Mouse (Mus musculus) forebrain, embryonic 16.5 days (tissue): ENCODE data around the gene Wdfy3. TPM values are rescaled to one million over a fixed set of nuclear protein-coding genes. Genes with fewer than 3 reads are reported as not detected.

ENCODE experiments used
- ATAC-seq: fragments of 200-750 bp; cut with Nextera tagmentation; 2 replicates; pipeline ENCODE4 v1.8.0; 2017; ENCODE audit warnings: mild to moderate bottlenecking, moderate library complexity
- H3K27ac ChIP-seq: fragments of 300-500 bp; sonication (generic); 2 replicates; pipeline ENCODE4 v1.5.1; 2014; ENCODE audit warnings: low read length, control low read depth
- H3K27me3 ChIP-seq: fragments of 300-500 bp; sonication (generic); replicated peaks from 2 replicates; pipeline ENCODE4 v1.6.1; 2014; ENCODE audit warnings: low read length; ENCODE audit not compliant: control insufficient read depth, insufficient read depth
- H3K36me3 ChIP-seq: fragments of 300-500 bp; sonication (generic); 2 replicates; pipeline ENCODE4 v1.6.1; 2014; ENCODE audit not compliant: control insufficient read depth, insufficient read depth
- H3K4me1 ChIP-seq: fragments of 300-500 bp; sonication (generic); replicated peaks from 2 replicates; pipeline ENCODE4 v1.6.1; 2014; ENCODE audit warnings: low read length; ENCODE audit not compliant: control insufficient read depth, insufficient read depth
- H3K4me2 ChIP-seq: fragments of 300-500 bp; sonication (generic); 2 replicates; pipeline ENCODE4 v1.6.1; 2014; ENCODE audit warnings: mild to moderate bottlenecking, low read length, control low read depth
- H3K4me3 ChIP-seq: fragments of 300-500 bp; sonication (generic); replicated peaks from 2 replicates; pipeline ENCODE4 v1.5.1; 2014; ENCODE audit warnings: mild to moderate bottlenecking, low read length, control low read depth
- H3K9ac ChIP-seq: fragments of 300-500 bp; sonication (generic); replicated peaks from 2 replicates; pipeline ENCODE4 v1.6.1; 2014; ENCODE audit warnings: low read depth, low read length, control low read depth
- H3K9me3 ChIP-seq: fragments of 300-500 bp; sonication (generic); 2 replicates; pipeline ENCODE4 v1.6.1; 2016; ENCODE audit warnings: low read length; ENCODE audit not compliant: control insufficient read depth
- WGBS: fragments of 180-500 bp; shearing (Covaris S2); extraction: QIAGEN DNeasy Blood & Tissue Kit; methylation state at CpG from one replicate; pipeline ENCODE4 v1.1.7; 2014; 5-methylcytosine and 5-hydroxymethylcytosine counted together
- polyA plus RNA-seq: library from polyadenylated mRNA; unstranded; fragments of >200 nt; fragmentation: Nextera tagmentation; extraction: Ambion mirVana; gene quantifications from 2 replicates; pipeline ENCODE4 v1.2.1, GENCODE M21; 2015

Gene Wdfy3
- polyA plus RNA-seq, 1 experiment from 2014 or later, result 28.0 TPM

DNA sequence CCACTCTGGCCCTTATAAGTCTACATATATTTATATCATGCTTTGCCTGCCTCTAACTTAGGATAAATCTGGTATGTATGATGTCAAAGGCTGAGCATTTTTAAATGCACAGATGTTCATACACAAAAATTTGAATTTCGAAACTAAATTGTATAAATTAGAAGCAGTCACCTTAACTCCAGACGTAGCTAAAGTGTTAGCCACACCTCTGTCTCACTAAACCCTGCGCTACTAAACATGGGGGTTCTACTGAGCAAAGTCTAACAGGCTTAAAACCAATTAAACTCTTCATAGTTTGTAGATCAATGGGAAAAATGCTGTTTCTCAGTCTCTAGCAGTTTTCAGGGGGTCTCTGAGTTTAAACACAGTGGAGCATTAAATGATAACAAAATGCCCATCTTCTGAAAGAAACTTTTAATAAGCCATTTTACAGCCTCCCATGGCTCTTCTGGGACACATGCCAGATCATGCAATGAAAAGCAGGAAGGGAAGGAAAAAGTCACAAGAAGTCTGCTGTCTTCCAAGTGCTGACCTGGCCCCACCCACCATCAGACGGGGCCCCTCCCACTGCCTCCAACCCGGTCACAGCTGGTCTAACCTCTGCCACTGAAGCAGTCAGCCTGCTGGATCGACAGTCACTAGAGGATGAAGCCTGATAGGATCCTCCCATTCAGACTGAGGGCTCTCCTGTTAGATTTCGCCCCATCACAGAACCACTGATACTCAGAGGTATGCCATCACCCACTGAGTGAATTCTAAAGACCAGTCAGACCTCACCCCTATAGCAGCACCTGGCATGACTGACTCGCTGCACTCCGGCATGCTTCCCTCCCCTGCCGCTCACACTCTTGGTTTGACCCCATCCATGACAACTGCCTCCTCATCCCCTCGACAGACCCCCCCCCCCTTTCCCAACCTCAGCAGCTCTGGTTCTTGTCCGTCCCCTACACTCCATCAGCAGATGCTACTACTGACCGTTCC is 23.8 kb downstream of the Wdfy3 start:
- Histone ChIP-seq H3K4me3 (no peak overlapping the region), H3K27ac (no peak overlapping the region), H3K27me3 (no peaks in the 10 kb centered on the region), H3K9me3 (no peaks in the 10 kb centered on the region), H3K4me2 (no peak overlapping the region), H3K4me1 (no peaks in the 10 kb centered on the region), H3K36me3 (no peaks in the 10 kb centered on the region), H3K9ac (no peak overlapping the region)
- ATAC-seq, result 0 out of 2 replicates have a peak, but pooled peaks have one; percentile 31
- 84% methylated on average over 13 of the region's 13 CpGs for WGBS

DNA sequence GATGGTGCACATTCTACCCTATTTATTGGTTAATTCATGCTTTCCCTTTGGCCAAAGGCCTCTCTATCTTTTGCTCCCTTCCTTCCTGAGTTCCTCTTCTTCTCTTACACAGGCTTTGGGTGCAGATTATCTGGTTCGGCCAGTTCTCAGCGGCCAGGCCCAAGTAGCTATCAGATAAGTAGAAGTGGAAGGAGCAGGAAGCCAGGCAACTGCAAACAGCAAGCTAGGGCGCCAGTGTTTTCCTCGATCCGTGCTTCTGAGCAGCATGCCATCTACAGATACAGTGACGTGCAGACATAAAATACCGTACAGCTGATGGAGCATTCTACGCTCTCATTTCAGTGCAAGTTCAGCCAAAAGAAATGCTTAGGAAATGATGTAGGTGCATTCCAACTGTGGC is 24.5 kb downstream of the Wdfy3 start:
- no peaks in the 10 kb centered on the region for H3K9me3 ChIP-seq
- no peaks in the 10 kb centered on the region for H3K4me1 ChIP-seq
- H3K36me3 ChIP-seq, result no peaks in the 10 kb centered on the region
- WGBS, result 92% methylated on average over 8 of the region's 8 CpGs
- H3K27me3 ChIP-seq, result no peaks in the 10 kb centered on the region
- ATAC-seq, result no peak
- no peak overlapping the region for H3K4me2 ChIP-seq
- no peak overlapping the region for H3K4me3 ChIP-seq
- H3K9ac ChIP-seq, result no peak overlapping the region
- H3K27ac ChIP-seq, result no peak overlapping the region

DNA sequence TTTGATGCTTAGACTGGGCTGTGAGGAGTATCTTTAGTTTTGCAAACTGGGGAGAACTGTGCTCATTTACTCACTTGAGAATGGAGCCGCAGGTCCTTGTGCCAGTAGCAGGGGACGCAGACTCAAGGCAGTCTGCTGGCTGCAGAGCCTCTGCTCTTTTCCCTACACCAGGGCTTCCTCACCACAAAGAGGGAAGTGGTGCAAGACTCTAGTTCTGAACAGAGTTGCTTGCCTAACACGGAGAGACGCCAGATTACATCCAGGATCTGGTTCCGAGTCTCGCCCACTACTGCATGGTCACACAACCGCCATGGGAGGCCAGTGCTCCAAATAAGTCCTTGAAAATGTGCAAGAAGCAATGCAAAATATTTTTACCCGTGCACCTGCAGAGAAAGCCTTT is 36.4 kb downstream of the Wdfy3 start:
- WGBS, result 95% methylated on average over 8 of the region's 8 CpGs
- Histone ChIP-seq H3K4me3 (no peak overlapping the region), H3K27ac (no peak overlapping the region), H3K27me3 (no peaks in the 10 kb centered on the region), H3K4me1 (no peaks in the 10 kb centered on the region), H3K9ac (no peak overlapping the region), H3K36me3 (peaks cover 43% of the 10 kb centered on the region), H3K4me2 (no peak overlapping the region), H3K9me3 (no peaks in the 10 kb centered on the region)
- no peak for ATAC-seq

DNA sequence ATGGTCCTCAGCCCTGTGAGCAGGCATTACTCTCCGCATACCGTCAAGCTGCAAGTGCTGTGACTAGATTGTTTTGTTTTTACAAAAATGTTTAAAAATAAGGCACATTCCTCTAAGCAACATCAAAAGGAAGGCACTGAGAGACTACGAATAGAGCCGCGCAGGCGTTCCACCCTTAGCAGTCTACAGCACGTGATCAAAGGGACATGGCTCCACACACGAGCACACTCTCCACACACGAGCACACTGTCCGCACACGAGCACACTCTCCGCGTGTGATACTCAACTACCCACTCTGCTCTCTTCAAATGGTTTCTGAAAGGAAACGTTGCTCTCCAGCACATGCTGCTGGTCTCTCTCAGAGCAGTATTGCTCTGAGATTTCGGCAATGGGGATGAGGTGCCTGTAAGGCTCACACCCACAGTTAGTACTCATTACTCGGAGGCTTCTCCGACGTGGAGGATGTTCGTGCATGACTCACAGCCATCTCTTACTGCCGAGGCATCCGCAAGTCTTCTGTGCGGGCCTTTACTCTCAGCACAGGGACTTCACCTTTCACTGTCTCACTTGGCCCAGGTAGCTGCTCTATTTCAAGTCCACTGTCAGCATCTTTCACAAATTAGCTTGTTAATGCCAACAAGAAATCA is 37.0 kb downstream of the Wdfy3 start:
- Histone ChIP-seq H3K4me3 (no peak overlapping the region), H3K9me3 (no peaks in the 10 kb centered on the region), H3K27ac (no peak overlapping the region), H3K4me1 (no peaks in the 10 kb centered on the region), H3K27me3 (no peaks in the 10 kb centered on the region), H3K9ac (no peak overlapping the region), H3K36me3 (peaks cover 40% of the 10 kb centered on the region), H3K4me2 (no peak overlapping the region)
- WGBS, result 90% methylated on average over 22 of the region's 22 CpGs
- ATAC-seq, result no peak

DNA sequence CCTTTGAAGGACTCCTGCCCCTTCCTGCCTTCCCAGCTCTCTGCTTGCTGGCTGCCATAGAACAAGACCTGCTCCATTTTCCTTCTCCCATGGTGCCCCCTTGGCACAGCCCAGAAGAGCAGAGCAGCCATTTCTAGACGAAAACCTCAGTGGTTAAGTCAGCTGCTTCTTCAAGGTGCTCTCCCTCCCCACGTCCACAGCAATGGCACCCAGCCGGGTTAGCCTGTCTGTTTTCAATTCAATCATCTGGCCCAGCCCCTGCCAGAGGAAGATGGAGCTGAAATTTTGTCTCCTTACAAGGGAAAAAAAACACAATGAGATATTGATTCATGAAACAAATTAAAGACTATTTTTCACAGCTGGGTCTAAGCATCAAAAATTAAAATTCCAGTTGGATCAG is 37.5 kb downstream of the Wdfy3 start:
- no peak overlapping the region for H3K9ac ChIP-seq
- H3K4me1 ChIP-seq, result no peaks in the 10 kb centered on the region
- no peaks in the 10 kb centered on the region for H3K27me3 ChIP-seq
- no peak overlapping the region for H3K27ac ChIP-seq
- no peaks in the 10 kb centered on the region for H3K9me3 ChIP-seq
- ATAC-seq, result no peak
- H3K4me3 ChIP-seq, result no peak overlapping the region
- H3K36me3 ChIP-seq, result peaks cover 38% of the 10 kb centered on the region
- WGBS, result 74% methylated on average over 3 of the region's 3 CpGs
- no peak overlapping the region for H3K4me2 ChIP-seq

DNA sequence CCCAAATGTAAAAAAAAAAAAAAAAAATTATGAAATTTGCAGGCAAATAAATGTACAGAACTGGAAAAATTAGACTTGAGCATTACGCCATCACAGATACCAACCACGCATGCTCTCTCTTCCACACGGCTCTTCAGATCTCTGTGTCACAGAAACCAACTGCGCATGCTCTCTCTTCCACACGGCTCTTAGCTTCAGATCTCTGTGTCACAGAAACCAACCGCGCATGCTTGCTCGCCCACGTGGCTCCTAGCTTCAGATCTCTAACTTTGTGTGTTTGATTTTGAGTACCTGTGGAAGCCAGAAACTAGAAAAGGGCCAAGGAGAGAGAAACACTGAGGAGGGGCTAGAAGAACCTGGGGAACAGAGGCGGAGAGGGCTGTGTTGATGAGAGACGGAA is 46.3 kb downstream of the Wdfy3 start:
- Histone ChIP-seq H3K9me3 (no peaks in the 10 kb centered on the region), H3K27ac (no peak overlapping the region), H3K27me3 (no peaks in the 10 kb centered on the region), H3K4me3 (no peak overlapping the region), H3K36me3 (peaks cover 9% of the 10 kb centered on the region), H3K4me2 (no peak overlapping the region), H3K4me1 (no peaks in the 10 kb centered on the region; the same call in 1 of the 2 replicates), H3K9ac (no peak overlapping the region)
- 96% methylated on average over 11 of the region's 11 CpGs for WGBS
- no peak for ATAC-seq

DNA sequence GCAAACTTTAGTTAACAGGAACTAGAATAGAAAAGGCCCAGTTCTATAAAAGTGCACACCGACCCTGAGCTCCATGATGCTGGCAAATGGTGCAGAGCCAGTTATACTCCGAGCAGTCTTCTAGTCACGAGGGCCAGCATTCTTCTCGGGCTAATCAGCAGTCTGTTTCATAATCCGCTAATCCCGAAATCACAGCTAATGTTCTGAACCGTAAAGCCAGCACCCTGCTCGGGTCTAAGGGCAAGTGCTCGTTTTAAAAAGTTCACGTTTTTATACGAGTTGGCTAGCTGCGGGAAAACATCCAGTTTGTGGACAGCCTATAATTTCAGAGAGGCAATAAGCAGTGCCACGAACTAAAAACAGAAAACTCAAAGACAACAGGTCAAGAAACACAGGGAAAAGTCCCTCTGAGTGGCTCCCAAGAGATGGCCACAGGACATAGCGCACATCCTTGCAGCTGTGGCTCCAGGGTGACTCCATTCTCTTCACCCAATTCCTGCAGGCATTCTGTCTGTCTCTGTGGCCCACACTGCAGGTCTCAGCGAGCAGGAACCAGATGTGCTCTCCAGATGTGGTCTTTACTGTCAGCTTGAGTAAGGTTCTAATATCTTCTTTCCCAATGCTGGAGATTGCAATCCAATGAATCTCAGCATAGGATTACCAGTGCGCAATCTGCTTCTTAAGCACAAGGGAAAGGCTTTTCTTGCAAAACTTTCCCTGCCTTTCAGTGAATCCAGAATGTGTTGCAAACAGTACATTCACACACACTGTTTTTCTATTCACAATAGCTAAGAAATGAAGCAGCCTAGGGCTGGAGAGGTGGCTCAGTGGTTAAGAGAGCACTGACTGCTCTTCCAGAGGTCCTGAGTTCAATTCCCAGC is 47.5 kb downstream of the Wdfy3 start:
- no peak for ATAC-seq
- 83% methylated on average over 16 of the region's 16 CpGs for WGBS
- no peak overlapping the region for H3K27ac ChIP-seq
- no peak overlapping the region for H3K4me2 ChIP-seq
- no peaks in the 10 kb centered on the region for H3K9me3 ChIP-seq
- H3K4me1 ChIP-seq, result no peaks in the 10 kb centered on the region; the same call in 1 of the 2 replicates
- no peaks in the 10 kb centered on the region for H3K27me3 ChIP-seq
- no peak overlapping the region for H3K9ac ChIP-seq
- H3K4me3 ChIP-seq, result no peak overlapping the region
- peaks cover 9% of the 10 kb centered on the region for H3K36me3 ChIP-seq

DNA sequence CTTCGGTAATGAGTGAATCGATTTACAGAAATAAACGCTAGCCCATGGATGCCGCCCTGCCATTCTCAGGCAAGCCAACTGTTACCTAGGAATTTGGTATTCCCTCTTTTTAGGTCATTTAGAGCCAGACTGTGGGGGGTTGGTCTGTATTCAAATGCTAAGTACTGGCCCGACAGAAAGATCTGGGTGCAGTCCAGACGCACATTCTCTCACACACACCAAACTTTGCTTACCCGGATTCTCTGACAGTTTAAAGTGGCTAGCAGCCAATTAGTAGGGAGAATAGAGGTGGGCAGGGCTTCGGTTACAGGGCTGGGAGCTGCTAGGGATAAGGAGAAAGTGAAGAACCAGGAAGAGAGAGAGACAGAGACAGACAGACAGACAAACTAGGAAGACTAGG is 55.5 kb downstream of the Wdfy3 start:
- 19% methylated on average over 8 of the region's 8 CpGs for WGBS
- H3K4me3 ChIP-seq, result no peak overlapping the region
- no peaks in the 10 kb centered on the region for H3K27me3 ChIP-seq
- no peak overlapping the region for H3K27ac ChIP-seq
- H3K9me3 ChIP-seq, result no peaks in the 10 kb centered on the region
- peak; percentile 76 for ATAC-seq
- peaks cover 12% of the 10 kb centered on the region; the same call in 1 of the 2 replicates for H3K4me1 ChIP-seq
- H3K36me3 ChIP-seq, result no peaks in the 10 kb centered on the region
- no peak overlapping the region for H3K9ac ChIP-seq
- H3K4me2 ChIP-seq, result no peak overlapping the region

DNA sequence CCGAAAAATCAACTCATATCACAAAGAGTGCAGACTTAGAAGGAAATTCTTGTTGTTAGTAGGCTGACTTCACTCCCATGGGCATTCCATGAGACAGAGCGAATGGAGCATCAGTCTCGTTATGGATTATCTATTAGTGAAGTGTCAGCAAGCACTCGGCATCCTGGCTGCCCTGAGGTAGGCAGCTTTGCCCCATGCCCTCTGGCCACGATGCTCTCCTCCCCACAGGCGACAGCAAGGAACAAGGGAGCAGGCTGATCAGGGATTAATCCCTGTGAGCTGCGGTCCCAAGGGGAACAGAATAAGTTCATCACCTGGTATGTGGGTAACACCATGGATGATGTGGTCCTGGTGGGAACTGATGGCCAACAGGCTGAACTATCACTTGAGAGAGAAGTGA is 55.9 kb downstream of the Wdfy3 start:
- Histone ChIP-seq H3K27me3 (no peaks in the 10 kb centered on the region), H3K27ac (no peak overlapping the region), H3K4me3 (no peak overlapping the region), H3K9ac (no peak overlapping the region), H3K4me2 (no peak overlapping the region), H3K9me3 (no peaks in the 10 kb centered on the region), H3K36me3 (no peaks in the 10 kb centered on the region), H3K4me1 (peaks cover 12% of the 10 kb centered on the region; the same call in 1 of the 2 replicates)
- WGBS, result 57% methylated on average over 7 of the region's 7 CpGs
- peak; percentile 21; the same call in 1 of the 2 replicates for ATAC-seq
